Mouse (Mus musculus) bone marrow macrophage, adult 2 months (primary cell): ENCODE measurements around the gene Nenf. TPM values are rescaled to one million over a fixed set of nuclear protein-coding genes. Genes with fewer than 3 reads are reported as not detected.
A peak's percentile ranks its signal among the peaks of the same experiment; 100 is the strongest.

ENCODE experiments used
- H3K27ac ChIP-seq: 2 replicates; pipeline ENCODE4 v1.5.1; 2012; ENCODE audit warnings: low read depth, low read length; ENCODE audit not compliant: insufficient read depth
- H3K4me1 ChIP-seq: 2 replicates; pipeline ENCODE4 v1.6.1; 2012; ENCODE audit warnings: low read length; ENCODE audit not compliant: control insufficient read depth, insufficient read depth
- H3K4me3 ChIP-seq: 2 replicates; pipeline ENCODE4 v1.5.1; 2012; ENCODE audit warnings: mild to moderate bottlenecking, low read length, moderate library complexity; ENCODE audit not compliant: insufficient read depth
- CTCF ChIP-seq: IDR thresholded peaks from 2 replicates; pipeline ENCODE4 v1.5.1; 2012; ENCODE audit warnings: low read depth, mild to moderate bottlenecking, low read length, moderate library complexity
- POLR2A ChIP-seq: IDR thresholded peaks from 2 replicates; pipeline ENCODE4 v1.6.1; 2012; ENCODE audit warnings: mild to moderate bottlenecking, low read depth, low read length, borderline replicate concordance
- polyA plus RNA-seq: library from polyadenylated mRNA; stranded (reverse); fragments of >200 nt; gene quantifications from 2 replicates; pipeline ENCODE4 v1.2.4, GENCODE M21; 2012; ENCODE audit not compliant: missing spikeins, insufficient read depth, insufficient read length

Nenf gene
- polyA plus RNA-seq, 1 experiment, result 46.5 TPM

DNA sequence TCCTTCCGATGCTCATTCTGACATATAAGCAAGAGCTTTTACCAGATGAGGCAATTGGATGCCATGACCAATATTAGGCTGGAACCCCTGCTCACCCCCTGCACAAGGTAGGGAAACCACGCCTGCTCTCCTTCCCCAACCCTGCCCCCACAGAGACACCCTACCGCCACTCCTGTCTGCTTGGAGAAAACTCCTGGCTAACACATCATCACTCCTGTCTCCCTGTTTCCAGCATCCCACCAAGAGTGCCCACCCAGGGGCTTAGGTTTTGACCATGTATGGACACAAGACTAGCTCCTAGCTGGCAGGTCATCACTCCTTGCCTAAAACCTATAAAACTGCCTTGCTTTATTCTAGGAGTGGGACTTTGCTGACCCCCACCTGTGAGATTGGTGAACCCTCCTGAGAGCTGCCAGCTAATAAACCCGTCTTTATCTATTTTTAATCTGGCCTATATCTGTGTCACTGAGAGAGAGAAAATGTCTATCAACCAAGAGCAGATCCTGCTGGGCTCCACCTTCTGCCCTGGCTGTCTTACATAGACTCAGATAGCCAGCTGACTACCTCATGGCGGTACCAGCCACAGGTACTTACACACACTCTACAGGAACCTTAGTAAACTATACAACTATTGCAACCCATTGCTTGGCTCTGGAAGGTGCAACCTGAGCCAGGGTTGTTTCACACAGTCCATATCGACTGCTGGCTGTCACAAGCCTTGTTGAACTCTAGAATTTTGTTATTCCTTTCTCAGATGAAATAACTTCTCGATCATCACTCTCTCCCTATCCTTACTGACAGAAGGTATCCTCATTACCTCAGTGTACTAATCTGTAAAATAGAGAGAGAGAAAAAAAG, 7.0 kb upstream of the Nenf start:
- H3K4me3 ChIP-seq, result no peak overlapping the region
- H3K4me1 ChIP-seq, result peaks cover 13% of the 10 kb centered on the region
- peak overlapping the region; percentile 46 for H3K27ac ChIP-seq
- TF ChIP-seq CTCF (no peak), POLR2A (no peak)

- no peak overlapping the region for H3K4me3 ChIP-seq
- H3K27ac ChIP-seq, result no peak overlapping the region
- peaks cover 6% of the 10 kb centered on the region for H3K4me1 ChIP-seq
- TF ChIP-seq CTCF, result no peak
- no peak for TF ChIP-seq POLR2A
These were observed 5.4 kb upstream of the Nenf start for GRCm38 (mm10) chr1:191323381-191323780.

- Histone ChIP-seq H3K4me1 (peaks cover 12% of the 10 kb centered on the region), H3K27ac (no peak overlapping the region), H3K4me3 (no peak overlapping the region)
- no peak for TF ChIP-seq CTCF
- no peak for TF ChIP-seq POLR2A
These were observed 692 bp upstream of the Nenf start for GRCm38 (mm10) chr1:191318686-191319085.

- Histone ChIP-seq H3K4me3 (peak overlapping the region; percentile 64; the same call in 1 of the 2 replicates), H3K27ac (no peak overlapping the region), H3K4me1 (peaks cover 17% of the 10 kb centered on the region)
- no peak for TF ChIP-seq POLR2A
- TF ChIP-seq CTCF, result no peak
These were observed 1.2 kb downstream of the Nenf start for GRCm38 (mm10) chr1:191316818-191317217.

DNA sequence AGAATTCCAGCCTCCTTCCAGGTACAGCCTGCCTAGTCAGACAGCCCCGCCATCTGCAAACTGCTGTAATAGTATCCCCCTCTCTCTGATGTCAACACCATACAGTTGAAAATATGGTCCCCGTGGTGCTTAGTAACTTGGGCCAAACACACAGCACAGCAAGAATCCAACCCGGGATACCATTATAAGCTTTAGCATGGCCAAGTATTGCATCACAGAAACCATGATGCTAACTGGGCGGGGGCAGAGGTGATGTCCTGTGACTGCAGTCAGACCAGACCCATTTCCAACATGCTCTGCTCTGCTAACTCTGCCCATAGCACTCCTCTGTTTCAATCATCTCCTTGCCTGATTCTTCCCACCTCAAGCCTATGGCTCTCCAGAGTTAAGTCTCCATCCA, 4.1 kb downstream of the Nenf start:
- Histone ChIP-seq H3K4me1 (peaks cover 17% of the 10 kb centered on the region), H3K27ac (no peak overlapping the region), H3K4me3 (no peak overlapping the region)
- no peak for TF ChIP-seq POLR2A
- no peak for TF ChIP-seq CTCF

- H3K4me3 ChIP-seq, result peak overlapping the region; percentile 74
- no peak for TF ChIP-seq POLR2A
- TF ChIP-seq CTCF, result no peak
- H3K27ac ChIP-seq, result peak overlapping the region; percentile 71
- peaks cover 17% of the 10 kb centered on the region for H3K4me1 ChIP-seq
These were observed 4.8 kb downstream of the Nenf start for GRCm38 (mm10) chr1:191313158-191313557.

- Histone ChIP-seq H3K4me1 (peaks cover 17% of the 10 kb centered on the region), H3K4me3 (peak overlapping the region; percentile 74), H3K27ac (peak overlapping the region; percentile 71)
- 0 out of 2 replicates have a peak, but pooled peaks have one; percentile 11 for TF ChIP-seq POLR2A
- peak; percentile 99 for TF ChIP-seq CTCF
These were observed 5.5 kb downstream of the Nenf start for GRCm38 (mm10) chr1:191312513-191312941.

GRCm38 (mm10) chr1:191311296-191311898, 6.6 kb downstream of the Nenf start:
- Histone ChIP-seq H3K4me1 (peaks cover 14% of the 10 kb centered on the region), H3K4me3 (no peak overlapping the region), H3K27ac (no peak overlapping the region)
- TF ChIP-seq CTCF (no peak), POLR2A (no peak)

DNA sequence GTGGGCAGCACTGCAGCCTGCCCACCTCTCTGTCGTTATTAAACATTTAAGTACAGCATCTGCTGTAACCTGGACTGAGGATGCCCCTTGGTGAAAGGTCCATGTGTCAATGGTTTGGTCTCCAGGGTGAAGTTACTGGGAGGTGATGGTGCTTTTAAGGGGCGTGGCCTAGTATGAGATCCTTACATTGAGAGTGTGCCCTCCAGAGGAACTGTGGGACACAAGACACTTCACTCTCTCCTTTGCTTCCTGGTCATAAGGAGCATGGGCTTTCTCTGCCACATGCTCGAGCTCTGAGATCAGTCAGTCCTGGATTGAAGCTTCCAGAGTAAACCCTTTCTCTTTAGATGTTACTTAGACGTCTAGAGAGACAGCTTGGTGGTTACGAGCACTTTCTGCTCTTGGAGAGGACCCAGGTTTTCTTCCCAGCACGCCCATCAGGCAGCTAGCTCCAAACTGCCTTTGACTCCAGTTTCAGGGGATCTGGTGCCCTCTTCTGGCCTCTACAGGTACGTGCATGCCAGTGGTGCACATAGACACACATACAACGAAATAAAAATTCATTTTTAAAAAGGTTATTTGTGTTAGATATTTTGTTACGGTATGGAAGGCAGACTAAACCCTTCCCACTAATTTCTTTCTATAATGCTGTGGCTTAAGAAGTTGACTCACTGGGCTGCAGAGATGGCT, 10.1 kb downstream of the Nenf start:
- H3K27ac ChIP-seq, result no peak overlapping the region
- H3K4me1 ChIP-seq, result peaks cover 2% of the 10 kb centered on the region; the same call in 1 of the 2 replicates
- no peak overlapping the region for H3K4me3 ChIP-seq
- TF ChIP-seq POLR2A (no peak), CTCF (peak; percentile 33; the same call in 1 of the 2 replicates)
